Mouse (Mus musculus): Measurements from ENCODE around the gene Apoa4.

DNA sequence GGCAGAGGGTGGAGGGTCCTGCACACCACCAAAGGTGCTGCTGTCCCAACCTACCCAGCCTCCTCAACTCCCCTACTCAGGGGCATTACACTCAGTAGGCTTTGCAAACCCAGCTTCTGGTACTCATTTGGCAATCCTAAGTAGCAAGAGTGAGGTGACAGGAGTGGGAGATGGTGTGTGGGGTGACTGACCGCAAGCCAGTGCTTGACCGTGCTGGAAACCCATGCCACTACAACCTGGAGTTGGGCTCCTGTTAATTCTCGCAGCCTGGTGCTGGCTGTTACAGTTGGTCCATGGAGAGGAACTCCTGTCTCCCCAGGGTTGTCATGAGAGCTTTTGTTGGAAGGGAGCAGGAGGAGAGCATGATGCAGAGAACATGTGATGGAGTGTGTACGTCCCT is 30.3 kb downstream of the Apoa4 start:
- TF ChIP-seq NELFE (IDR thresholded peaks at IDR 0.05; ENCODE audit: low read depth, low read length) (no peak), MXI1 (IDR thresholded peaks at IDR 0.05; ENCODE audit: low read depth, low read length) (no peak), MAX (IDR thresholded peaks at IDR 0.05; ENCODE audit: low read length) (no peak), MYC (IDR thresholded peaks at IDR 0.05; ENCODE audit: low read depth, low read length) (no peak), POLR2A (IDR thresholded peaks at IDR 0.05; ENCODE audit: control insufficient read depth in 1 of 2, insufficient read depth in 1 of 2, low read depth in 1 of 2, low read length in 2 of 2, poor library complexity in 1 of 2) (no peak), TAL1 (IDR thresholded peaks at IDR 0.05; ENCODE audit: low read length) (no peak), EP300 (IDR thresholded peaks at IDR 0.05; ENCODE audit: low read depth in 1 of 2, low read length in 2 of 2) (no peak), E2F4 (IDR thresholded peaks at IDR 0.05; ENCODE audit: borderline replicate concordance, low read depth, low read length) (no peak), POLR2AphosphoS5 (IDR thresholded peaks at IDR 0.05; ENCODE audit: borderline replicate concordance, low read depth, low read length) (no peak), CTCF (IDR thresholded peaks at IDR 0.05 in 2 of 3, conservative IDR thresholded peaks at IDR 0.05 in 1 of 3; ENCODE audit: control insufficient read depth in 1 of 3, insufficient read depth in 1 of 3, low read depth in 2 of 3, low read length in 3 of 3, poor library complexity in 1 of 3, severe bottlenecking in 1 of 3) (no peak), TCF12 (IDR thresholded peaks at IDR 0.05; ENCODE audit: low read depth, low read length) (no peak), USF2 (IDR thresholded peaks at IDR 0.05; ENCODE audit: borderline replicate concordance in 1 of 2, insufficient read depth in 1 of 2, low read depth in 1 of 2, low read length in 2 of 2) (no peak), ZNF384 (IDR thresholded peaks at IDR 0.05; ENCODE audit: low read depth, low read length) (no peak), SMC3 (IDR thresholded peaks at IDR 0.05; ENCODE audit: low read depth, low read length) (no peak)

Measured in MEL (cell line).